Mouse (Mus musculus) brain, embryonic 14.5 days (tissue): ENCODE results near the gene Thrb.

ENCODE experiments used
- CTCF ChIP-seq: fragments of 200-500 bp; IDR thresholded peaks from 2 replicates; pipeline ENCODE4 v1.5.1; 2012; ENCODE audit warnings: inconsistent platforms, mild to moderate bottlenecking, moderate library complexity, borderline replicate concordance; ENCODE audit not compliant: insufficient read depth, insufficient read length; ENCODE audit errors: extremely low read depth
- POLR2A ChIP-seq: fragments of 200-500 bp; IDR thresholded peaks from 2 replicates; pipeline ENCODE4 v1.6.1; 2012; ENCODE audit warnings: mild to moderate bottlenecking, inconsistent platforms, borderline replicate concordance; ENCODE audit not compliant: poor library complexity, insufficient read depth, insufficient read length, severe bottlenecking; ENCODE audit errors: extremely low read depth

DNA sequence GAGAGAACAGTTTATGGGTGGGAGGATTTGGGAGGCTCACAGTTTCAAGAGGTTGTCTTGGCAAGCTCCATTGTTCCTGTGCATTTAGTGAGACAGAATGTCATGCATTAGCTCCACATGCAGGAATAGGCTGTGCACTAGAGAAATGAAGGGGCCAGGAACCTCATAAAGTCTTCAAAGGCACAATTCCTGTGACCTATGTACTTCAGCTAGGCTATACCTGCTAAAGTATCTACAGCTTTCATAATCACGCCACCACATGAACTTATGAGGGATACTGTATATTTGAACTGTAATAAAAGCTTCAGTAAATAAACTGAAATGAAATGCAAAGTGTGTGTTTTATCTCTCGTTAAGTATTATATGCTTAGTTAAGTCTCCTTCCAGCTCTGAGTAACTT is 59.4 kb downstream of the Thrb start:
- TF ChIP-seq POLR2A (no peak), CTCF (no peak)
